Mouse (Mus musculus) embryonic stem cell, embryonic (primary cell): ENCODE measurements around the gene Hist2h2ab.

Experiments used
- CTCF ChIA-PET, 4 experiments: fragments of 300-600 bp in 2 of 4; fragments of 350-600 bp in 2 of 4; sonication (Branson Sonifier 250); formaldehyde crosslinking; loops; one replicate each; lab custom pipeline; 2022; ENCODE audit warnings: inconsistent platforms in 2 of 4; lab: Charles Lee
- POLR2A ChIA-PET, 4 experiments: fragments of 300-600 bp in 2 of 4; fragments of 350-600 bp in 2 of 4; sonication (Branson Sonifier 250); formaldehyde crosslinking; loops; one replicate each; lab custom pipeline; 2022; ENCODE audit warnings: antibody characterized with exemption in 4 of 4, inconsistent platforms in 1 of 4; lab: Charles Lee

Hist2h2ab gene

GRCm38 (mm10) chr3:96221640-96222038 is 2.0 kb downstream of the Hist2h2ab start:
- CTCF ChIA-PET, result interaction anchor here (0.6 to 1.5 kb wide), 8 partner anchors 12 to 1142 kb away, joined by 3 to 8 read pairs (median 4); no protein-coding TSS in a partner anchor
- POLR2A ChIA-PET, result interaction anchor here (0.6 to 15.1 kb wide), 74 partner anchors 8 to 505 kb away, joined by 3 to 457 read pairs (median 12); partner anchors contain the start of genes Hist2h2bb (in 4 of the 4), Hist2h4 (in 4 of the 4), Hist2h3b (in 3 of the 4) and Hist2h2aa1 (in 2 of the 4)

GRCm38 (mm10) chr3:96222774-96223173 is 3.1 kb downstream of the Hist2h2ab start:
- ChIA-PET POLR2A (interaction anchor here (0.6 to 15.1 kb wide), 16 partner anchors 10 to 289 kb away, joined by 3 to 457 read pairs (median 76); partner anchors contain the start of genes Hist2h4 (in 2 of the 4), Hist2h2aa1 (in 1 of the 4), Hist2h2aa2 (in 1 of the 4) and Hist2h2bb (in 1 of the 4)), CTCF (interaction anchor here in 3 of 4 experiments (0.5 to 1.2 kb wide), 3 partner anchors 12 to 317 kb away, joined by 3 to 7 read pairs (median 5); no protein-coding TSS in a partner anchor)

- POLR2A ChIA-PET, result interaction anchor here in 3 of 4 experiments (0.6 to 15.1 kb wide), 18 partner anchors 7 to 115 kb away, joined by 3 to 457 read pairs (median 5); partner anchors contain the start of genes Hist2h2bb (in 2 of the 3), Hist2h4 (in 2 of the 3) and Hist2h2aa1 (in 1 of the 3)
- CTCF ChIA-PET, result no interaction called here
Measured at GRCm38 (mm10) chr3:96225421-96225820, 5.8 kb downstream of the Hist2h2ab start.

- CTCF ChIA-PET, result interaction anchor here in 2 of 4 experiments (0.6 to 0.8 kb wide), 2 partner anchors 18 to 316 kb away, joined by 3 read pairs; no protein-coding TSS in a partner anchor
- POLR2A ChIA-PET, result interaction anchor here in 3 of 4 experiments (0.6 to 15.1 kb wide), 25 partner anchors 5 to 161 kb away, joined by 3 to 457 read pairs (median 3); partner anchors contain the start of genes Bola1 (in 3 of the 3), Hist2h2ab (in 3 of the 3), Hist2h2aa1 (in 1 of the 3) and Hist2h2ac (in 1 of the 3)
Measured at GRCm38 (mm10) chr3:96226695-96227648, 7.3 kb downstream of the Hist2h2ab start.

GRCm38 (mm10) chr3:96228828-96229227 is 9.2 kb downstream of the Hist2h2ab start:
- ChIA-PET POLR2A (interaction anchor here (1.1 to 15.1 kb wide), 14 partner anchors 4 to 171 kb away, joined by 3 to 457 read pairs (median 5); partner anchors contain the start of genes Bola1 (in 4 of the 4), Hist2h2ab (in 4 of the 4), Hist2h2ac (in 3 of the 4) and Hist2h2be (in 3 of the 4)), CTCF (interaction anchor here in 1 of 4 experiments (0.7 kb wide), 1 partner anchor 9 kb away, joined by 3 read pairs; no protein-coding TSS in a partner anchor)

- CTCF ChIA-PET, result no interaction called here
Measured at GRCm38 (mm10) chr3:96230404-96230803, 10.7 kb downstream of the Hist2h2ab start.

GRCm38 (mm10) chr3:96230910-96231757 is 11.5 kb downstream of the Hist2h2ab start:
- CTCF ChIA-PET, result no interaction called here

More at GRCm38 (mm10) chr3:96230404-96230803, 10.7 kb downstream of the Hist2h2ab start:
- POLR2A ChIA-PET, result interaction anchor here (0.6 to 12.2 kb wide), 5 partner anchors 8 to 34 kb away, joined by 3 to 457 read pairs (median 5); partner anchors contain the start of genes Bola1 (in 2 of the 4), Hist2h2ab (in 2 of the 4), Hist2h2ac (in 2 of the 4) and Hist2h2be (in 2 of the 4)

GRCm38 (mm10) chr3:96231758-96232120 is 12.1 kb downstream of the Hist2h2ab start:
- POLR2A ChIA-PET, result interaction anchor here in 3 of 4 experiments (0.9 to 12.2 kb wide), 7 partner anchors 7 to 38 kb away, joined by 3 to 457 read pairs (median 4); partner anchors contain the start of genes Hist2h2ac (in 3 of the 3), Hist2h2be (in 3 of the 3), Bola1 (in 2 of the 3) and Hist2h2ab (in 2 of the 3)
- CTCF ChIA-PET, result no interaction called here

More at GRCm38 (mm10) chr3:96230910-96231757, 11.5 kb downstream of the Hist2h2ab start:
- POLR2A ChIA-PET, result interaction anchor here (0.9 to 12.2 kb wide), 7 partner anchors 9 to 38 kb away, joined by 3 to 457 read pairs (median 4); partner anchors contain the start of genes Hist2h2ac (in 3 of the 4), Hist2h2be (in 3 of the 4), Bola1 (in 2 of the 4) and Hist2h2ab (in 2 of the 4)

GRCm38 (mm10) chr3:96234914-96235313 is 15.2 kb downstream of the Hist2h2ab start:
- ChIA-PET POLR2A (interaction anchor here in 3 of 4 experiments (0.9 to 12.2 kb wide), 18 partner anchors 9 to 74 kb away, joined by 3 to 457 read pairs (median 9); partner anchors contain the start of genes Hist2h2ac (in 3 of the 3), Hist2h2be (in 3 of the 3), Hist2h4 (in 3 of the 3) and Bola1 (in 2 of the 3)), CTCF (interaction anchor here in 1 of 4 experiments (0.6 to 1.1 kb wide), 2 partner anchors 43 kb away, joined by 3 to 4 read pairs; no protein-coding TSS in a partner anchor)

- POLR2A ChIA-PET, result interaction anchor here in 3 of 4 experiments (0.5 to 12.2 kb wide), 29 partner anchors 9 to 1008 kb away, joined by 3 to 457 read pairs (median 5); partner anchors contain the start of genes Bola1 (in 3 of the 3), Hist2h2ab (in 3 of the 3), Hist2h2ac (in 3 of the 3) and Hist2h2be (in 3 of the 3)
- CTCF ChIA-PET, result interaction anchor here in 1 of 4 experiments (1.1 kb wide), 1 partner anchor 42 kb away, joined by 3 read pairs; no protein-coding TSS in a partner anchor
Measured at GRCm38 (mm10) chr3:96235836-96236235, 16.2 kb downstream of the Hist2h2ab start.

- ChIA-PET CTCF (interaction anchor here in 3 of 4 experiments (0.6 to 1.8 kb wide), 3 partner anchors 41 to 298 kb away, joined by 4 to 7 read pairs (median 4); no protein-coding TSS in a partner anchor), POLR2A (interaction anchor here (0.6 to 12.2 kb wide), 60 partner anchors 8 to 367 kb away, joined by 3 to 457 read pairs (median 6); partner anchors contain the start of genes Bola1 (in 4 of the 4), Hist2h2ab (in 4 of the 4), Hist2h2ac (in 4 of the 4) and Hist2h2be (in 4 of the 4))
Measured at GRCm38 (mm10) chr3:96236834-96237334, 17.2 kb downstream of the Hist2h2ab start.

GRCm38 (mm10) chr3:96237335-96237903 is 17.8 kb downstream of the Hist2h2ab start:
- CTCF ChIA-PET, result interaction anchor here in 2 of 4 experiments (1.2 to 1.8 kb wide), 3 partner anchors 40 to 171 kb away, joined by 3 to 7 read pairs (median 4); no protein-coding TSS in a partner anchor
- POLR2A ChIA-PET, result interaction anchor here (0.6 to 12.2 kb wide), 74 partner anchors 9 to 583 kb away, joined by 3 to 457 read pairs (median 5); partner anchors contain the start of genes Bola1 (in 4 of the 4), Hist2h2ab (in 4 of the 4), Hist2h2ac (in 4 of the 4) and Hist2h2be (in 4 of the 4)

GRCm38 (mm10) chr3:96237904-96238511 is 18.3 kb downstream of the Hist2h2ab start:
- POLR2A ChIA-PET, result interaction anchor here (0.6 to 12.2 kb wide), 80 partner anchors 9 to 584 kb away, joined by 3 to 457 read pairs (median 5); partner anchors contain the start of genes Bola1 (in 4 of the 4), Hist2h2ab (in 4 of the 4), Hist2h2ac (in 4 of the 4) and Hist2h2be (in 4 of the 4)
- CTCF ChIA-PET, result interaction anchor here in 3 of 4 experiments (0.5 to 1.8 kb wide), 4 partner anchors 9 to 172 kb away, joined by 3 to 7 read pairs (median 4); no protein-coding TSS in a partner anchor
